Mouse (Mus musculus) urinary bladder, adult 18-20 months (tissue): ENCODE measurements at regions not wholly inside any gene's neighbourhood (a gene's known extent, or its start where the extent isn't known, plus 50 kb on each side); places are given as distances from the start of the nearest gene placed in this dataset.

ENCODE experiments used
- DNase-seq, 2 experiments: peaks; one replicate each; pipeline ENCODE4 v3.0.0; 2022; ENCODE audit warnings: low spot score in 2 of 2, mixed read lengths in 2 of 2

DNA sequence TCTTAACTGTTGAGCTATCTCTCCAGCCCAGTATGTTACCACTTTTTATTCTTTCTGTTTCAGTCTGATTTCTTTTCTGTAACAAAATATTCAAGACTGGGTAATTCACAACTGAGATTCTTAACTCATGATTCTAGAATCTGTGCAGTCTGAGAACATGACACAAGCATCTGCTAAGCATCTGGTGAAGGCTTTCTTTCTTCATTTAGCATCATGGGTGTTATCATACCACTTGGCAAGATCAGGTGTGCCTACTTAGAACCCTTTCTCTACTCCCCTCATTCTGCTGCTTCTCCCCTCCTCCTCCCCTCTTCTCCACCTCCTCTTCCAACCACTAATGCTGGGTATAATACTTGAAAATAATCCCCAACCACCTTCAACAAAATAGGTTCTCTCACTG lies 62.1 kb upstream of the Pfn2 start:
- no peak for DNase-seq

DNA sequence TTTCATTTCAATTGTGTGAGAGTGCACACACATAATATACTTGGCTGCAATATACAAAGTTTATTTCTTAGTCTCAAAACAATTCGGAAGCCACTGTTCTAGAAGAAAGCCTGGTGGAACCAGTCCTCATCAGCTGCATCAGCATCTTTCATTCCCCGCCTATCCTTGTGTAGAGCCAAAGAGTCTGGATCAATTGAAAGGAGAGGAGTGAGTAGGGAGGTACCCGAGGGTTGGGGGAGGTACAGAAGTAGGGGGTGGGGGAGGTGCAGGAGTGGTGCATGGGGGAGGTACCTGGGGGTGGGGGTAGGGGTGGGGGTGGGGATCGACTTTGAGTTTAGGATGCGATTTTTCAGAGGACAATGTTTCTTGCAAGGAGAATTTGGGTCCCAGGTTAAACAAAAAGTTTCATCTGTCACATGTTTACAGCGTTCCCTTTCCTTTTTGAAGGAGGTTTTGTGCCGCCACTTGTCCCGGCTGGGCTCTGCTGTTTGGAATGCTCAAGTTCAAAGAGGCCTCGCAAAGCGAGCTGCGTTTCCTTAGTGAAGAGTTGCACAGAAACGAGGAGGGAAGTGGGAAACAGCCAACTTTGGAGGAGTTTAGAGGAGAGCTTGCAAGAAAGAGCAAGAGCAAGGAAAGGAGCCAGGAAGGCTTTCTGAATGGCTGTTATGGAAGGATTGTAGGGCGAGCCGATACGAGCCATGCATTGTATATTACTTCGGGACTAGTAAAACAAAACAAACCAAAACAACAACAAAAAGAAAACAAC lies 64.1 kb upstream of the Pfn2 start:
- DNase-seq, result no peak

DNA sequence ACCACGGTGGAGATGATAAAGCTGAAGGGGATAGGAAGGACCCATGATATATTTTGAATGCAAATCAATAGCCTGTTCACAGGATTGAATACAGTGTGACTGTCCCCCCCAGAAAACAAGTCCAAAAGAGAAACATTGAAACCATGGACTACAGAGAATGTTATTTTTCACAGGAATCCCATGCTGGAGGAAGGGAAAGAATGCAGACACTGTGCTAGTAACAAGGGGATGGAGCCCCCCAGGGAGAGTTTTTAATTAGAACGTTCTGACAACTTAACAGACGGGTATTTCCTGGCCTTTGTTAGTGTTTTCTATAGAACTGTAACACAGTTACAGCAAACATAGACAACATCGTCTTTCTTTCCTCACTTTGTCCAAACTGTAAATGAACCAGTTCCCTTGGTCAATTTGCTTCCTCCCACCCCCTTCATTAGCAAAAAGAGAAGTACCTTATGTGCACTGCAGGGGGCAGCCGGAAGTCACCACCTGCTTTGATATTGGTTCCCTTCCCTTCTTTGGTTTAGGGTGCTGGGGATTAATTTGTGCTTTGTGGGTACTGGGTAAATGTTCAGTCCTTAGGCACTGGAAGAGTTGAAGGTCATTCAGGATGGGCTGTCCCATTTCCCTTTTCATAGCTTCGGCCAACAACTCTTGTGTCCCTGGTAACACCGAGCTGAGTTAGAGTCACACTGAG lies 64.9 kb upstream of the Pfn2 start:
- DNase-seq, result no peak

DNA sequence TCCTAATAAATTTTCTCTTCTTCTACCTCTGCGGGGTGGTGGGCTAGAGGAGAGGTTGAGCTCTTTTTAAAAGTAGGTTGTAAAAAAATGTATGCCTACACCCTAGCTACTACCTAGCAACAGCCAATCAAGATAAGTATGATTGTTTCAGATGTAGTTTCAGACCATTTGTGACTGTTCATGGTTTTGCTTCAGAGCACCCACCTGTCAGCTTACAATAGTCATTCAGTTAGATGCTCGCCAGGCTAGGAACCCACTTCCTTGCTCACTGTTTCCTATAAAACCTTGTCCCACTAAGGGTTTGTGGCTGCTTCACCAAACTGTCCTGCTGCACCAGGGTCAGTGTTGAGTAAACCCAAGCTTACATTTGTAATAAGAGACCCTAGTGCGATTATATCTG lies 66.8 kb upstream of the Pfn2 start:
- DNase-seq, result no peak

GRCm38 (mm10) chr3:57918913-57919312 lies 71.0 kb upstream of the Pfn2 start:
- no peak for DNase-seq

GRCm38 (mm10) chr3:57919390-57920089 lies 71.7 kb upstream of the Pfn2 start:
- DNase-seq, result no peak

DNA sequence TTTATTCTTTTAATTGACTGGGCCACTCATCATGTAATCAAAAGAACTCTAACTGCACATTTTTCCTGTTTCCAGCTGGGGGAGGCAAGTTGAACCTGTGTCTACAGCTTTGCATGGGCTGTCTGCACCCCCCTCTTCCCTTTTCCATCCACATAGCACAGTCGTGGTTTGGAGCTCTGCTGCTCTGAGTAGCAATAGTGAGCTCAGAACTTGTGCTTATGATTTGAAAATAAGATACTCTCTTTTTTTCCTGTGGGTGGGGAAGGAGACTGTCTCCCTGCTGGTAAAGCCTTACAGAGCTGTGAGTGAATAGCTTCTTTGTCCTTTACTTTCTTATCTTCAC lies 72.2 kb upstream of the Pfn2 start:
- no peak for DNase-seq

GRCm38 (mm10) chr3:57921071-57921882 lies 73.4 kb upstream of the Pfn2 start:
- DNase-seq, result no peak

DNA sequence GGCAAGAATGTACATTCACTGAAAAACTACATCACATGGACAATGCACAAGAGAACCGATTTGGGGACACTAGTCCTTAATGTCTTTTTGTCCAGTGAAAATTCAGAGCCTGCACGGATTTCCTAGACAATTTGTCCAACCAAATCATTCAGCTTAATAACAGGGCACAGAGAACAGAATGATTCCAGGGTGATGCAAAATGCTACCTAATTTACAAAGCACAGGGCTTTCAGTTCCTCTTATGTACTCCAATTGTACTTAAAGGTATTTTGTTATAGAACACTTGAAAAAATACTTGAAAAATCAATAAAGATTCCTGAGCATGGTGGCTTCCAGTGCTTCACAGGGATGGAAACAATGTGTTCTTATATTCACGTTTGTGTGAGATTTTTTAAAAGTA lies 75.2 kb upstream of the Pfn2 start:
- DNase-seq, result no peak

DNA sequence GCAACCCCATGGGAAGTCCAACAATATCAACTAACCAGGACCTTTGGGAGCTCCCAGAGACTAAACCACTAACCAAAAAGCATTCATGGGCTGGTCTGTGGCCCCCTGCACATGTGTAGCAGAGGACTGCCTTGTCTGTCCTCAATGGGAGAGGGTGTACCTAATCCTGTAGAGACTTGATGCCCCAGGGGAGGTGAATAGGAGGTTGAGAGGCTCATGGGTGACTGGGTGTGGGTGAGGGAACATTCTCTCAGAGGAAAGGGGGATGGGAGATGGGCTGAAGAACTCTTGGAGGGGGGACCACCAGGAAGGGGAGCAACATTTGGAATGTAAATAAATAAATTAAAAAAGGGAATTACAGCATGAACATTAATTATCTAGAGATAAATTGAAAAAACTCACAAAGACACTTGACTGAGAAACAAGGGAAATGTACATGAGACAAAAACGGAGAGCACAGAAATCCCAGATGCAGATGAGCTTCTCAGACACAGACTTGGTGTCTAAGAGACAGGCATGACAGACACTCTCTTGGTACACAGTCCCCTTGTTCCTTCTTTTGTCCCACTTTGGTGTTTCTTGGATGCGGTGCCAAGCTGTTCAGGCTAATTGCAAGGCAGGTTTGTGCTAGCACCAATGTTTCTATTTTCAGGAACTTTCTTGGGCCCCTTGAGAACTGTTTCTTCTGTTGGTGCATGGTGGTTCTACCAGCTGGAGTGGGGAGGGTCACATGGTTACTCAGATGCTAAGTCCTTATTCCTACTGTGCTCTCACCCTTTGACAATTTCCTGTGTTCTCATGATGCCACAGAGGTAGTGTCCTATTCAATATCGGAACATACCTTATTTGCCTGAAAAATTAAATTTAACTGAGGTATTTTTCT lies 85.0 kb upstream of the Pfn2 start:
- DNase-seq, result no peak

DNA sequence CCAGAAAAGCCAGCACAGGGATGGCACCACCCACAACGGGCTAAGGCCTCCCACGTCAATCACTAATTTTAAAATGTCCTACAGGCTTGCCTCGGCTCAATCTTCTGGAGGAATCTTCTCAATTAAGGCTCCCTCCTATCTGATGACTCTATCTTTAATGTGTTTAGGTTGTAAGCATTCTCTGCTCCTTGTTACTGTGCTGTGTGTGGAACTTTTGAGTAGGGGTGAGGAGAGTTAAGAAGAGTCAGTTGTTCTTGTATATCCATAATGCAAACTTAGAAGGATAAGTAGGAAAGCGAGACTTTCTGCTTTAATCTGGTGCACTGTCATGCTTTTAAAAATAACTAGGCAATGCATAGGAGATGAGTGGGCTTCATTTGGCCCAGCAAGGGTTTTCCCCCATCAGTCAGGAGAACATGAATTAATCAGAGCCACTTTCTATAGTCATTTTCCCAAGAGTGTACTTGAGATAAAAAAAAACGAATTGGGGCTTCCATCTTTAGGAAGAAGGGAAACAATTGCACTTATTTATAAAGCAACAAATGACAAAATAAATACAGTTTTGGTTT lies 87.2 kb upstream of the Pfn2 start:
- no peak for DNase-seq

DNA sequence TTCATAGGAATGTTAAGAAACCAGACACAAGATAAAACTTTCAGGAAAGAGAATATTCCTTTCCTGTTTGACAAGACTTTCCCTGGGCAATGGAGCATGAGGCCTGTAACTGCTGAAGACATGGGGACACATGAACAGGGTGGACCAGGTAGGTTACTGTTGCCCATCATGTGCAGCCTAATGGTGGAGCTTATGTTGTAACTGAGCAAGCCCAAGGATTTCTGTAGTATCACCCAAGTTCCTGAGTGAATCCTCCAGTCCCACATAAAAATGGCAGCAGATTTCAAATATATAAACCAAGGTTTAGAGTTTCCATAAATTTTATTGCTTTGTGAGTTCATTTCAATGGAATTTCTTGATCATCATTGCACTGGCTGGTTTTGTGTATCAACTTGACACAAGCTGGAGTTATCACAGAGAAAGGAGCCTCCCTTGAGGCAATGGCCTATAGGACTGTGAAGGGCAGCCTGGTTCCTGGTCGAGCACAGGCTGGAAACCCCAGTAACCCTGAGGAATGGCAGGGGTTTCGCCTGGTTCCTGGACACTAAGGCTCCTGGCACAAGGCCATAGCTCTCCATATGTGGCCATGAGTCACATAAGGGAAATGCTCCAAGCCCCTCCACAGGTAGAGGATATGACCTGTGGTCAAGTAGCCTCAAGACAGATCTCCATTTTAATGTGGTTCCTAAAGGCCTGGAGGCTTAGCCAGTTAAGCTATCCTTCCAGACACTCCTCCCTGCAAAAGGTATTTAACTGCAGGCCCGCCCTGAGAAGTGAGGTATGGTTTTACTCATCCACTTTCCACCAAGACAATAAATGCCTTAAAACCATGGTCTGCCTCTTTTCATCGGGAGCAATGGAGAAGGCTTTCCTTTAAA lies 92.9 kb upstream of the Pfn2 start:
- DNase-seq, result no peak

DNA sequence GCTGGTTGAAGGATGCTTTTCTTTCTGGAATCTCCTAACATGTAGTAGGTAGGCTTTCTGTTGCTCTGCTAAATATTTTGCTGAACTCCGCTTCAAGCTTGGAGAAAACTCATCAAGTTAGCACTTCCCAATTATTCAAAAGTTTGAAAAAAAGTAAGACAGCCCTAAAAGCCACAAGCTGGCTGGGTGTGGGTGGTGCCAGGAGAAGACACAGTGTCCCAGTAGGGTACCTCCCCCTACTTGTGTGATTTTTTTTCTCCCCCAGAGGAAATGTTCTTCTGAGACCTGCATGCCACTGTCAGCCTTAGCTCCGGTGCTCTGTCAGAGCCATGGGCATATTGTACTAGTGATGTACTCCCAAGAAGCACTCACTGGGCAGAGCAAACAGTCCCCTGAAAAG lies 96.8 kb upstream of the Pfn2 start:
- no peak for DNase-seq

DNA sequence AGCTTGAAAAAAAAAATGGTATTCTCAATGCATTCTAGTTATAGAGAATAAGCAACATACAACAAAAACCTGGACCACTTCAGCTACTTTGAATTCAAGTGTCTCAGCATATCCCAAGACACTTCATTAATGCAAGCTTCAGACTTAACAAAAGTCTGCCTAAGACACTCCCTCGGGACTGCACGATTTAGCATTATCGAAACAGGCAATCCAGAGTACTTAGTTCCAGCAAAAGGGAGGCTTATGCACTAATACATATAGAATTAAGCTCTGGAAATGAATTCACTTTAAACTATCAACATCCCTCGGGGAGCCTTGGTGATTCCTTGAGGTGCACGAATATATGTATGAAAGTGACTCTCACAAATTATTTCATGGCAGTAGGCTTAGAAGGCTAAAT lies 97.9 kb upstream of the Pfn2 start:
- DNase-seq, result no peak

- no peak for DNase-seq
Observed at GRCm38 (mm10) chr3:57947331-57947730, 99.5 kb upstream of the Pfn2 start.

GRCm38 (mm10) chr3:57948720-57949119 lies 100.8 kb upstream of the Pfn2 start:
- DNase-seq, result no peak

- DNase-seq, result no peak
Observed at GRCm38 (mm10) chr3:57950431-57951331, 102.8 kb upstream of the Pfn2 start.

- no peak for DNase-seq
Observed at GRCm38 (mm10) chr3:57951438-57951837, 103.6 kb upstream of the Pfn2 start.

- no peak for DNase-seq
Observed at GRCm38 (mm10) chr3:57957352-57957751, 109.5 kb upstream of the Pfn2 start.
